Mouse (Mus musculus): ENCODE results near the gene Rnf41.

Rnf41 gene

GRCm38 (mm10) chr10:128433417-128433816, 22.0 kb downstream of the Rnf41 start:
- CTCF ChIA-PET, result no interaction called here
- POLR2A ChIA-PET, result interaction anchor here in 1 of 4 experiments (0.7 kb wide), 1 partner anchor 14 kb away, joined by 5 read pairs; no protein-coding TSS in a partner anchor

GRCm38 (mm10) chr10:128434681-128435080, 23.2 kb downstream of the Rnf41 start:
- CTCF ChIA-PET, result interaction anchor here in 1 of 4 experiments (0.6 kb wide), 2 partner anchors 77 to 306 kb away, joined by 4 read pairs; no protein-coding TSS in a partner anchor
- POLR2A ChIA-PET, result interaction anchor here in 1 of 4 experiments (0.8 kb wide), 1 partner anchor 24 kb away, joined by 3 read pairs; the partner anchor contains the start of genes Nabp2 and Rnf41

- ChIA-PET CTCF (interaction anchor here in 2 of 4 experiments (0.6 kb wide), 2 partner anchors 305 to 498 kb away, joined by 4 to 5 read pairs; no protein-coding TSS in a partner anchor), POLR2A (interaction anchor here in 1 of 4 experiments (0.8 kb wide), 1 partner anchor 24 kb away, joined by 3 read pairs; the partner anchor contains the start of genes Nabp2 and Rnf41)
Observed at GRCm38 (mm10) chr10:128435186-128435823, 23.8 kb downstream of the Rnf41 start.

GRCm38 (mm10) chr10:128435873-128436272, 24.4 kb downstream of the Rnf41 start:
- POLR2A ChIA-PET, result interaction anchor here in 1 of 4 experiments (0.7 kb wide), 1 partner anchor 24 kb away, joined by 3 read pairs; the partner anchor contains the start of genes Nabp2 and Rnf41
- CTCF ChIA-PET, result interaction anchor here in 1 of 4 experiments (0.6 kb wide), 1 partner anchor 498 kb away, joined by 5 read pairs; no protein-coding TSS in a partner anchor

GRCm38 (mm10) chr10:128436376-128436775, 24.9 kb downstream of the Rnf41 start:
- ChIA-PET CTCF (no interaction called here), POLR2A (interaction anchor here in 1 of 4 experiments (0.7 kb wide), 1 partner anchor 25 kb away, joined by 3 read pairs; the partner anchor contains the start of genes Nabp2 and Rnf41)

- CTCF ChIA-PET, result interaction anchor here in 3 of 4 experiments (0.6 to 2.7 kb wide), 4 partner anchors 10 to 95 kb away, joined by 4 to 14 read pairs (median 8); no protein-coding TSS in a partner anchor
- POLR2A ChIA-PET, result interaction anchor here in 3 of 4 experiments (0.6 to 1.9 kb wide), 10 partner anchors 8 to 817 kb away, joined by 3 to 5 read pairs (median 3); partner anchors contain the start of genes Cnpy2 (in 2 of the 3), Nabp2 (in 1 of the 3) and Rnf41 (in 1 of the 3)
Observed at GRCm38 (mm10) chr10:128438675-128439279, 27.3 kb downstream of the Rnf41 start.

- ChIA-PET CTCF (interaction anchor here (0.6 to 2.7 kb wide), 27 partner anchors 9 to 333 kb away, joined by 3 to 11 read pairs (median 4); partner anchors contain the start of genes Nabp2 (in 3 of the 4), Rnf41 (in 3 of the 4) and Ankrd52 (in 2 of the 4)), POLR2A (interaction anchor here (0.7 to 2.7 kb wide), 28 partner anchors 9 to 405 kb away, joined by 3 to 19 read pairs (median 4); partner anchors contain the start of genes Nabp2 (in 3 of the 4), Rnf41 (in 3 of the 4), Cs (in 1 of the 4) and Esyt1 (in 1 of the 4))
Observed at GRCm38 (mm10) chr10:128440407-128440806, 28.9 kb downstream of the Rnf41 start.

GRCm38 (mm10) chr10:128441324-128442119, 30.1 kb downstream of the Rnf41 start:
- POLR2A ChIA-PET, result interaction anchor here (0.6 to 2.7 kb wide), 16 partner anchors 10 to 482 kb away, joined by 3 to 19 read pairs (median 4); partner anchors contain the start of genes Nabp2 (in 2 of the 4), Rnf41 (in 2 of the 4), Ankrd52 (in 1 of the 4) and Bloc1s1 (in 1 of the 4)
- CTCF ChIA-PET, result interaction anchor here in 3 of 4 experiments (0.6 to 2.7 kb wide), 14 partner anchors 7 to 191 kb away, joined by 3 to 11 read pairs (median 4); partner anchors contain the start of genes Ankrd52 (in 2 of the 3), Nabp2 (in 1 of the 3) and Rnf41 (in 1 of the 3)

- ChIA-PET POLR2A (interaction anchor here in 1 of 4 experiments (0.6 kb wide), 1 partner anchor 10 kb away, joined by 3 read pairs; no protein-coding TSS in a partner anchor), CTCF (no interaction called here)
Observed at GRCm38 (mm10) chr10:128442718-128443117, 31.3 kb downstream of the Rnf41 start.

- ChIA-PET POLR2A (no interaction called here), CTCF (no interaction called here)
Observed at GRCm38 (mm10) chr10:128444354-128444753, 32.9 kb downstream of the Rnf41 start.

- ChIA-PET POLR2A (interaction anchor here in 1 of 4 experiments (0.6 to 1.2 kb wide), 3 partner anchors 14 to 71 kb away, joined by 3 to 5 read pairs (median 3); partner anchors contain the start of genes Nabp2 and Rnf41), CTCF (no interaction called here)
Observed at GRCm38 (mm10) chr10:128445407-128445806, 34.0 kb downstream of the Rnf41 start.

- POLR2A ChIA-PET, result interaction anchor here in 3 of 4 experiments (0.7 to 1.6 kb wide), 6 partner anchors 9 to 157 kb away, joined by 3 to 10 read pairs (median 4); partner anchors contain the start of genes Ankrd52 (in 1 of the 3), Nabp2 (in 1 of the 3) and Rnf41 (in 1 of the 3)
- CTCF ChIA-PET, result interaction anchor here in 2 of 4 experiments (0.7 to 1.0 kb wide), 3 partner anchors 10 to 645 kb away, joined by 3 to 6 read pairs (median 3); no protein-coding TSS in a partner anchor
Observed at GRCm38 (mm10) chr10:128451014-128451413, 39.6 kb downstream of the Rnf41 start.

GRCm38 (mm10) chr10:128454471-128454870, 43.0 kb downstream of the Rnf41 start:
- ChIA-PET CTCF (interaction anchor here (0.6 to 1.6 kb wide), 14 partner anchors 15 to 171 kb away, joined by 3 to 7 read pairs (median 4); partner anchors contain the start of genes Nabp2 (in 2 of the 4) and Rnf41 (in 2 of the 4)), POLR2A (interaction anchor here in 3 of 4 experiments (0.8 to 1.8 kb wide), 8 partner anchors 8 to 80 kb away, joined by 3 to 6 read pairs (median 3); partner anchors contain the start of genes Nabp2 (in 2 of the 3), Rnf41 (in 2 of the 3) and Ankrd52 (in 1 of the 3))

GRCm38 (mm10) chr10:128455280-128455679, 43.8 kb downstream of the Rnf41 start:
- ChIA-PET POLR2A (interaction anchor here in 3 of 4 experiments (0.9 to 1.5 kb wide), 6 partner anchors 13 to 81 kb away, joined by 3 to 6 read pairs (median 4); partner anchors contain the start of genes Nabp2 (in 2 of the 3), Rnf41 (in 2 of the 3) and Ankrd52 (in 1 of the 3)), CTCF (interaction anchor here (0.6 to 1.6 kb wide), 10 partner anchors 16 to 172 kb away, joined by 3 to 5 read pairs (median 5); partner anchors contain the start of genes Nabp2 (in 2 of the 4) and Rnf41 (in 2 of the 4))

GRCm38 (mm10) chr10:128457676-128458075, 46.2 kb downstream of the Rnf41 start:
- ChIA-PET POLR2A (interaction anchor here in 3 of 4 experiments (0.6 to 4.9 kb wide), 9 partner anchors 16 to 348 kb away, joined by 3 to 31 read pairs (median 4); partner anchors contain the start of genes Coq10a (in 1 of the 3) and Erbb3 (in 1 of the 3)), CTCF (interaction anchor here in 2 of 4 experiments (0.6 to 1.5 kb wide), 5 partner anchors 17 to 276 kb away, joined by 3 read pairs; no protein-coding TSS in a partner anchor)

GRCm38 (mm10) chr10:128458348-128458718, 46.9 kb downstream of the Rnf41 start:
- POLR2A ChIA-PET, result interaction anchor here (0.6 to 4.9 kb wide), 7 partner anchors 16 to 131 kb away, joined by 3 to 31 read pairs (median 5); partner anchors contain the start of genes Zc3h10 (in 2 of the 4) and Erbb3 (in 1 of the 4)
- CTCF ChIA-PET, result interaction anchor here in 1 of 4 experiments (1.5 kb wide), 1 partner anchor 118 kb away, joined by 3 read pairs; no protein-coding TSS in a partner anchor

All from embryonic stem cell, embryonic (primary cell).